Mouse (Mus musculus) lung, adult 2 months (tissue): Measurements from ENCODE around the gene Adgrg1. TPM values are rescaled to one million over a fixed set of nuclear protein-coding genes. Genes with fewer than 3 reads are reported as not detected.

ENCODE experiments used
- DNase-seq: peaks from one replicate; pipeline ENCODE4 v3.0.0; 2022
- H3K4me1 ChIP-seq: fragments of 200-500 bp; 2 replicates; pipeline ENCODE4 v1.6.1; 2011; ENCODE audit warnings: low read length; ENCODE audit not compliant: control insufficient read depth, insufficient read depth
- H3K4me3 ChIP-seq: fragments of 200-500 bp; replicated peaks from 2 replicates; pipeline ENCODE3; 2011; ENCODE audit warnings: low read depth, mild to moderate bottlenecking, control low read depth, low read length; ENCODE audit errors: extremely low read depth
- CTCF ChIP-seq: fragments of 200-500 bp; IDR thresholded peaks from 2 replicates; pipeline ENCODE4 v1.5.1; 2011; ENCODE audit warnings: mild to moderate bottlenecking, low read length, control low read depth; ENCODE audit not compliant: insufficient read depth
- POLR2A ChIP-seq: fragments of 200-500 bp; IDR thresholded peaks from 2 replicates; pipeline ENCODE4 v1.6.1; 2011; ENCODE audit warnings: low read depth, mild to moderate bottlenecking, control low read depth, low read length, borderline replicate concordance; ENCODE audit errors: extremely low read depth
- WGBS: fragments of 180-500 bp; shearing (Covaris S2); methylation state at CpG from one replicate; pipeline ENCODE4 v1.1.7; 2018; 5-methylcytosine and 5-hydroxymethylcytosine counted together
- polyA plus RNA-seq: library from polyadenylated mRNA; depleted of rRNA; stranded (reverse); fragments of >200 nt; gene quantifications from 2 replicates; pipeline ENCODE4 v1.2.3, GENCODE M21; 2012

Gene Adgrg1
- polyA plus RNA-seq, 1 experiment: 233 TPM

GRCm38 (mm10) chr8:94992534-94992933 lies 18.0 kb downstream of the Adgrg1 start:
- TF ChIP-seq CTCF (no peak), POLR2A (no peak)
- peaks cover 24% of the 10 kb centered on the region for H3K4me1 ChIP-seq
- no peak for DNase-seq
- no peak overlapping the region for H3K4me3 ChIP-seq
- 26% methylated on average over 5 of the region's 5 CpGs for WGBS

- TF ChIP-seq CTCF (no peak), POLR2A (no peak)
- WGBS: 48% methylated on average over 9 of the region's 9 CpGs
- peaks cover 24% of the 10 kb centered on the region for H3K4me1 ChIP-seq
- no peak for DNase-seq
- H3K4me3 ChIP-seq: no peak overlapping the region
These were observed 18.6 kb downstream of the Adgrg1 start for GRCm38 (mm10) chr8:94992996-94993724.

GRCm38 (mm10) chr8:94994006-94994405 lies 19.5 kb downstream of the Adgrg1 start:
- Histone ChIP-seq H3K4me1 (peaks cover 25% of the 10 kb centered on the region), H3K4me3 (no peak overlapping the region)
- TF ChIP-seq POLR2A: no peak
- no peak for TF ChIP-seq CTCF
- 17% methylated on average over 14 of the region's 14 CpGs for WGBS
- DNase-seq: no peak

- peaks cover 30% of the 10 kb centered on the region for H3K4me1 ChIP-seq
- WGBS: 63% methylated on average over 1 of the region's 1 CpGs
These were observed 20.0 kb downstream of the Adgrg1 start for GRCm38 (mm10) chr8:94994510-94994909.

GRCm38 (mm10) chr8:94995336-94995893 lies 20.9 kb downstream of the Adgrg1 start:
- H3K4me3 ChIP-seq: no peak overlapping the region
- DNase-seq: no peak
- H3K4me1 ChIP-seq: peaks cover 38% of the 10 kb centered on the region
- WGBS: 61% methylated on average over 5 of the region's 5 CpGs
- TF ChIP-seq POLR2A: no peak
- TF ChIP-seq CTCF: no peak

More at GRCm38 (mm10) chr8:94994510-94994909, 20.0 kb downstream of the Adgrg1 start:
- TF ChIP-seq CTCF (no peak), POLR2A (no peak)
- DNase-seq: no peak
- H3K4me3 ChIP-seq: no peak overlapping the region

GRCm38 (mm10) chr8:94996037-94996436 lies 21.5 kb downstream of the Adgrg1 start:
- Histone ChIP-seq H3K4me3 (no peak overlapping the region), H3K4me1 (peaks cover 41% of the 10 kb centered on the region)
- DNase-seq: no peak
- no peak for TF ChIP-seq CTCF
- no peak for TF ChIP-seq POLR2A
- 77% methylated on average over 12 of the region's 12 CpGs for WGBS

- Histone ChIP-seq H3K4me3 (no peak overlapping the region), H3K4me1 (peaks cover 42% of the 10 kb centered on the region)
- TF ChIP-seq CTCF: no peak
- TF ChIP-seq POLR2A: no peak
- no peak for DNase-seq
- WGBS: 49% methylated on average over 6 of the region's 6 CpGs
These were observed 22.6 kb downstream of the Adgrg1 start for GRCm38 (mm10) chr8:94996899-94997856.

GRCm38 (mm10) chr8:94997857-94998243 lies 23.3 kb downstream of the Adgrg1 start:
- 57% methylated on average over 6 of the region's 6 CpGs for WGBS

GRCm38 (mm10) chr8:94998431-94998830 lies 23.9 kb downstream of the Adgrg1 start:
- H3K4me1 ChIP-seq: peaks cover 35% of the 10 kb centered on the region
- H3K4me3 ChIP-seq: no peak overlapping the region
- WGBS: 51% methylated on average over 2 of the region's 2 CpGs
- no peak for DNase-seq
- TF ChIP-seq POLR2A (no peak), CTCF (no peak)

More at GRCm38 (mm10) chr8:94997857-94998243, 23.3 kb downstream of the Adgrg1 start:
- Histone ChIP-seq H3K4me3 (no peak overlapping the region), H3K4me1 (peaks cover 37% of the 10 kb centered on the region)
- TF ChIP-seq POLR2A: no peak
- TF ChIP-seq CTCF: no peak
- DNase-seq: no peak
